12 mouse cellular contexts compared by ENCODE assay signal in genomic region chr5:49996457-49996856, GRCm38 (mm10).
DNase-seq lines count a peak whose midpoint lies in the region; ATAC-seq and TF ChIP-seq lines count a peak whose summit lies in the region.
"Had no signal": no experiment of that assay in that cellular context is flagged by ENCODE, and none has a peak within 500 bp of the region (broad histone marks: within the 10 kb centered on the region; RNA-seq: fewer than 3 reads in every experiment).

No protein-coding gene starts in this region.

- no peak for TF ChIP-seq POLR2A in thymus, adult 2 months (IDR thresholded peaks at IDR 0.05; ENCODE audit: control insufficient read depth, extremely low read depth, insufficient read depth, low read length, poor library complexity)

- no peaks in the 10 kb centered on the region for H3K9me3 ChIP-seq in forebrain, embryonic 12.5 days
- no peaks in the 10 kb centered on the region for H3K9me3 ChIP-seq in forebrain, embryonic 11.5 days (ENCODE audit: control insufficient read depth, low read length)
- no peaks in the 10 kb centered on the region for H3K9me3 ChIP-seq in limb, embryonic 12.5 days
- H3K9me3 ChIP-seq in limb, embryonic 10.5 days (replicated peaks): no peaks in the 10 kb centered on the region
- H3K9me3 ChIP-seq: G1E had no signal

- peaks cover 11% of the 10 kb centered on the region for H3K36me3 ChIP-seq in forebrain, embryonic 12.5 days (replicated peaks)
- no peaks in the 10 kb centered on the region for H3K36me3 ChIP-seq in forebrain, embryonic 11.5 days (ENCODE audit: control insufficient read depth, insufficient read depth, low read length)
- peaks cover 42% of the 10 kb centered on the region for H3K36me3 ChIP-seq in limb, embryonic 12.5 days
- H3K36me3 ChIP-seq in limb, embryonic 10.5 days: peaks cover 89% of the 10 kb centered on the region
- no peaks in the 10 kb centered on the region for H3K36me3 ChIP-seq in thymus, adult 2 months (ENCODE audit: control insufficient read depth, insufficient read depth, low read length)
- H3K36me3 ChIP-seq: G1E had no signal

- no peak for DNase-seq in forebrain, embryonic 11.5 days (ENCODE audit: low spot score)
- no peak for DNase-seq in limb, embryonic 10.5 days (ENCODE audit: low spot score)
- DNase-seq in layer of hippocampus, adult 9-11 months: peak; percentile 62
- peak; percentile 33 for DNase-seq in right cerebral cortex, postnatal 25 days
- no peak for DNase-seq in thymus, adult 2 months
- DNase-seq in retina, embryonic 14.5 days (ENCODE audit: low spot score): no peak
- DNase-seq: cerebellum, adult 8-10 months; lung, adult 2 months had no signal

- peaks cover 14% of the 10 kb centered on the region; the same call in 1 of the 2 replicates for H3K4me1 ChIP-seq in forebrain, embryonic 12.5 days
- H3K4me1 ChIP-seq in forebrain, embryonic 11.5 days (replicated peaks; ENCODE audit: control insufficient read depth, insufficient read depth, low read length): no peaks in the 10 kb centered on the region
- H3K4me1 ChIP-seq in limb, embryonic 12.5 days (replicated peaks): peaks cover 24% of the 10 kb centered on the region
- 0 out of 2 replicates have a peak, but pooled peaks cover 3% of the 10 kb centered on the region for H3K4me1 ChIP-seq in limb, embryonic 10.5 days
- H3K4me1 ChIP-seq in thymus, adult 2 months (replicated peaks; ENCODE audit: control insufficient read depth, insufficient read depth, low read length): no peaks in the 10 kb centered on the region

- WGBS in forebrain, embryonic 12.5 days: 69% methylated on average over 11 of the region's 11 CpGs
- WGBS in forebrain, embryonic 11.5 days: 75% methylated on average over 11 of the region's 11 CpGs
- WGBS in limb, embryonic 12.5 days: 49% methylated on average over 11 of the region's 11 CpGs
- WGBS in limb, embryonic 10.5 days: 67% methylated on average over 10 of the region's 11 CpGs
- 94% methylated on average over 11 of the region's 11 CpGs for WGBS in thymus, adult 2 months

- no peaks in the 10 kb centered on the region for H3K27me3 ChIP-seq in forebrain, embryonic 12.5 days
- H3K27me3 ChIP-seq in forebrain, embryonic 11.5 days (ENCODE audit: control insufficient read depth, insufficient read depth, low read length): no peaks in the 10 kb centered on the region
- no peaks in the 10 kb centered on the region for H3K27me3 ChIP-seq in limb, embryonic 12.5 days
- no peaks in the 10 kb centered on the region for H3K27me3 ChIP-seq in limb, embryonic 10.5 days (ENCODE audit: low read depth, poor library complexity, severe bottlenecking)
- H3K27me3 ChIP-seq in thymus, adult 2 months (ENCODE audit: control insufficient read depth, insufficient read depth, low read length): no peaks in the 10 kb centered on the region

- H3K4me3 ChIP-seq in forebrain, embryonic 12.5 days (replicated peaks): no peak overlapping the region
- H3K4me3 ChIP-seq in forebrain, embryonic 11.5 days (ENCODE audit: low read depth, low read length): no peak overlapping the region
- no peak overlapping the region for H3K4me3 ChIP-seq in limb, embryonic 12.5 days (replicated peaks)
- H3K4me3 ChIP-seq in limb, embryonic 10.5 days: no peak overlapping the region
- no peak overlapping the region for H3K4me3 ChIP-seq in thymus, adult 2 months (ENCODE audit: control insufficient read depth, insufficient read depth, low read length)

- no peak for TF ChIP-seq CTCF in thymus, adult 2 months (IDR thresholded peaks at IDR 0.05; ENCODE audit: borderline replicate concordance, control insufficient read depth, extremely low read depth, insufficient read depth, low read length, poor library complexity)

- peak; percentile 61 for ATAC-seq in forebrain, embryonic 12.5 days (ENCODE audit: low FRiP score)
- no peak; the same call in 1 of the 2 replicates for ATAC-seq in forebrain, embryonic 11.5 days (replicated peaks; ENCODE audit: low FRiP score)
- no peak for ATAC-seq in limb, embryonic 12.5 days (ENCODE audit: insufficient number of reproducible peaks, insufficient read depth, low FRiP score, low TSS enrichment, low read depth)

- peak overlapping the region; percentile 44; the same call in 1 of the 2 replicates for H3K27ac ChIP-seq in forebrain, embryonic 12.5 days
- H3K27ac ChIP-seq in forebrain, embryonic 11.5 days (ENCODE audit: low read depth, low read length): no peak overlapping the region
- H3K27ac ChIP-seq in limb, embryonic 12.5 days: peak overlapping the region; percentile 53; the same call in 1 of the 2 replicates
- no peak overlapping the region for H3K27ac ChIP-seq in limb, embryonic 10.5 days
- H3K27ac ChIP-seq in thymus, adult 2 months (ENCODE audit: control insufficient read depth, insufficient read depth, low read length): no peak overlapping the region

- H3K9ac ChIP-seq in forebrain, embryonic 12.5 days: no peak overlapping the region
- no peak overlapping the region for H3K9ac ChIP-seq in forebrain, embryonic 11.5 days (ENCODE audit: low read length)
- H3K9ac ChIP-seq in limb, embryonic 12.5 days (replicated peaks): no peak overlapping the region

- H3K4me2 ChIP-seq in forebrain, embryonic 12.5 days: no peak overlapping the region
- H3K4me2 ChIP-seq in forebrain, embryonic 11.5 days (ENCODE audit: low read depth, low read length, severe bottlenecking): no peak overlapping the region
- H3K4me2 ChIP-seq in limb, embryonic 12.5 days: no peak overlapping the region
- H3K4me2 ChIP-seq: midbrain, embryonic 11.5 days had no signal

Comparison
In these comparisons a context has a peak if more than half of its experiments do, and no peak if none do; other contexts are left out.
1. H3K27ac ChIP-seq: peak in forebrain, embryonic 12.5 days (single experiment) and limb, embryonic 12.5 days (single experiment); none in forebrain, embryonic 11.5 days (single experiment), limb, embryonic 10.5 days (single experiment) and thymus, adult 2 months (single experiment).
2. DNase-seq: peak in layer of hippocampus, adult 9-11 months (single experiment) and right cerebral cortex, postnatal 25 days (single experiment); none in forebrain, embryonic 11.5 days (single experiment), limb, embryonic 10.5 days (single experiment), thymus, adult 2 months (single experiment) and retina, embryonic 14.5 days (single experiment).